Mouse (Mus musculus) bone marrow, adult 2 months (tissue): ENCODE data around the gene Nes.

Source experiments
- CTCF ChIP-seq: fragments of 200-500 bp; IDR thresholded peaks from 2 replicates; pipeline ENCODE4 v1.5.1; 2011; ENCODE audit warnings: low read length, control low read depth; ENCODE audit not compliant: control insufficient read depth, insufficient read depth
- POLR2A ChIP-seq: fragments of 200-500 bp; IDR thresholded peaks from 2 replicates; pipeline ENCODE4 v1.6.1; 2011; ENCODE audit warnings: low read depth, mild to moderate bottlenecking, control low read depth, low read length, borderline replicate concordance; ENCODE audit not compliant: control insufficient read depth

- TF ChIP-seq CTCF (no peak), POLR2A (no peak)
These were observed 13.2 kb downstream of the Nes start for GRCm38 (mm10) chr3:87984094-87984493.
